Mouse (Mus musculus) ES-E14 (cell line): ENCODE measurements around the gene Kif26b.

Experiments used
- CHD2 ChIP-seq: IDR thresholded peaks from 2 replicates; pipeline ENCODE4 v1.6.1; 2014; ENCODE audit warnings: mild to moderate bottlenecking, low read depth, low read length, inconsistent platforms
- HCFC1 ChIP-seq: IDR thresholded peaks from 2 replicates; pipeline ENCODE4 v1.6.1; 2012; ENCODE audit warnings: low read length, inconsistent platforms, borderline replicate concordance; ENCODE audit not compliant: insufficient read depth
- MAFK ChIP-seq: IDR thresholded peaks from 2 replicates; pipeline ENCODE4 v1.6.1; 2014; ENCODE audit warnings: mild to moderate bottlenecking, low read depth, low read length, inconsistent platforms; ENCODE audit not compliant: insufficient read depth
- ZNF384 ChIP-seq: IDR thresholded peaks from 2 replicates; pipeline ENCODE4 v1.6.1; 2012; ENCODE audit warnings: low read depth, low read length, inconsistent platforms

DNA sequence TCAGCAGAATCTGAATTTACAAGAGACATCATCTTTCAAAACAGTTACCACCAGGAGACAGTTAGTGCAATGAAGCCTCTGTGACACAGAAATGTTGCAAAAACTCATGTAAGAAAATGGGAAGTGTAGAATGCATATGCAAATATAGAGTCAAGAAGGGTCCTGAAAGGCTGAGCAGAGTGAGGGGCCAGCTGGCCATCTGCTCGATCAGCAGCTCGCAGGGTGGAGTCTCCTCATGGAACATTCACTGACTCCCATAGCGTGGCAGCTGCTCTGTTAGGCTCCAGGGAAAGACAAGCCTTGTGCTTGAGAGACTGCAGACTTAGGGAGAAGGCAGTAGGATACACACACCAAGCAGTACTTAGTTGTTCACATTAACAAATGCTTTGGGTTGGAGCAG, 39.8 kb upstream of the Kif26b start:
- TF ChIP-seq CHD2 (no peak), MAFK (no peak), HCFC1 (no peak), ZNF384 (no peak)
